Mouse (Mus musculus) embryo, embryonic 10.5 days (tissue): ENCODE measurements around the gene Cenpx.

ENCODE experiments used
- DNase-seq: peaks from one replicate; pipeline ENCODE4 v3.0.0-alpha.2; 2015; ENCODE audit warnings: low spot score

The Cenpx gene

GRCm38 (mm10) chr11:120723509-120723908 is 10.0 kb upstream of the Cenpx start:
- no peak for DNase-seq

GRCm38 (mm10) chr11:120722761-120723382 is 9.3 kb upstream of the Cenpx start:
- no peak for DNase-seq

- no peak for DNase-seq
Measured at GRCm38 (mm10) chr11:120722067-120722630, 8.6 kb upstream of the Cenpx start.

- peak; percentile 84 for DNase-seq
Measured at GRCm38 (mm10) chr11:120721124-120722066, 7.9 kb upstream of the Cenpx start, which contains the start of gene Rac3. TSS of gene Rac3 (plus strand) at chr11:120721470.

- peak; percentile 96 for DNase-seq
Measured at GRCm38 (mm10) chr11:120720450-120720849, 6.9 kb upstream of the Cenpx start.

GRCm38 (mm10) chr11:120719841-120720376 is 6.4 kb upstream of the Cenpx start:
- no peak for DNase-seq

GRCm38 (mm10) chr11:120719242-120719641 is 5.7 kb upstream of the Cenpx start:
- no peak for DNase-seq

GRCm38 (mm10) chr11:120715131-120715530 is 1.6 kb upstream of the Cenpx start:
- no peak for DNase-seq

GRCm38 (mm10) chr11:120714546-120714945 is 1.0 kb upstream of the Cenpx start:
- no peak for DNase-seq

- peak; percentile 76 for DNase-seq
Measured at GRCm38 (mm10) chr11:120712771-120713568, 568 bp downstream of the Cenpx start.

GRCm38 (mm10) chr11:120711980-120712604 is 1.4 kb downstream of the Cenpx start:
- DNase-seq = no peak

GRCm38 (mm10) chr11:120710672-120711071 is 2.9 kb downstream of the Cenpx start:
- DNase-seq = peak; percentile 48

GRCm38 (mm10) chr11:120709551-120709950 is 4.0 kb downstream of the Cenpx start:
- DNase-seq = no peak

- DNase-seq = no peak
Measured at GRCm38 (mm10) chr11:120707969-120708368, 5.6 kb downstream of the Cenpx start.

GRCm38 (mm10) chr11:120707225-120707624 is 6.3 kb downstream of the Cenpx start:
- peak; percentile 66 for DNase-seq

- no peak for DNase-seq
Measured at GRCm38 (mm10) chr11:120706120-120706519, 7.4 kb downstream of the Cenpx start.

- DNase-seq = peak; percentile 61
Measured at GRCm38 (mm10) chr11:120704486-120705325, 8.8 kb downstream of the Cenpx start.

- peak; percentile 32 for DNase-seq
Measured at GRCm38 (mm10) chr11:120703696-120704454, 9.7 kb downstream of the Cenpx start.

GRCm38 (mm10) chr11:120697741-120698140 is 15.8 kb downstream of the Cenpx start:
- DNase-seq = no peak
